Mouse (Mus musculus) heart, embryonic 16.5 days (tissue): Measurements from ENCODE around the gene Sod3. TPM values are rescaled to one million over a fixed set of nuclear protein-coding genes. Genes with fewer than 3 reads are reported as not detected.

Experiments used
- ATAC-seq: fragments of 200-750 bp; cut with Nextera tagmentation; replicated peaks from 2 replicates; pipeline ENCODE4 v1.8.0; 2017; ENCODE audit warnings: moderate number of reproducible peaks; ENCODE audit not compliant: insufficient read depth, low FRiP score; ENCODE audit errors: extremely low read depth
- H3K27ac ChIP-seq: fragments of 300-500 bp; sonication (generic); 2 replicates; pipeline ENCODE4 v1.5.1; 2014; ENCODE audit warnings: mild to moderate bottlenecking, low read length, control low read depth, moderate library complexity
- H3K27me3 ChIP-seq: fragments of 300-500 bp; sonication (generic); 2 replicates; pipeline ENCODE4 v1.6.1; 2014; ENCODE audit warnings: low read length, mixed read lengths; ENCODE audit not compliant: control insufficient read depth, insufficient read depth
- H3K36me3 ChIP-seq: fragments of 300-500 bp; sonication (generic); 2 replicates; pipeline ENCODE4 v1.6.1; 2014; ENCODE audit not compliant: control insufficient read depth, insufficient read depth
- H3K4me1 ChIP-seq: fragments of 300-500 bp; sonication (generic); 2 replicates; pipeline ENCODE4 v1.6.1; 2014; ENCODE audit warnings: low read length, mixed read lengths; ENCODE audit not compliant: control insufficient read depth, insufficient read depth
- H3K4me2 ChIP-seq: fragments of 300-500 bp; sonication (generic); 2 replicates; pipeline ENCODE4 v1.6.1; 2014; ENCODE audit warnings: low read depth, mild to moderate bottlenecking, control low read depth, low read length
- H3K4me3 ChIP-seq: fragments of 300-500 bp; sonication (generic); 2 replicates; pipeline ENCODE4 v1.5.1; 2014; ENCODE audit warnings: mild to moderate bottlenecking, control low read depth, low read length
- H3K9ac ChIP-seq: fragments of 300-500 bp; sonication (generic); 2 replicates; pipeline ENCODE4 v1.6.1; 2014; ENCODE audit warnings: low read length, control low read depth
- H3K9me3 ChIP-seq: fragments of 300-500 bp; sonication (generic); replicated peaks from 2 replicates; pipeline ENCODE4 v1.6.1; 2016; ENCODE audit warnings: low read length; ENCODE audit not compliant: control insufficient read depth
- WGBS: fragments of 180-500 bp; shearing (Covaris S2); extraction: QIAGEN DNeasy Blood & Tissue Kit; methylation state at CpG from one replicate; pipeline ENCODE4 v1.1.7; 2014; 5-methylcytosine and 5-hydroxymethylcytosine counted together
- polyA plus RNA-seq: library from polyadenylated mRNA; unstranded; fragments of >200 nt; fragmentation: Nextera tagmentation; extraction: Ambion mirVana; gene quantifications from 2 replicates; pipeline ENCODE4 v1.2.1, GENCODE M21; 2015

The Sod3 gene
- polyA plus RNA-seq, 1 experiment from 2014 or later, result 1.6 TPM

- H3K4me3 ChIP-seq, result no peak overlapping the region
- WGBS, result 82% methylated on average over 16 of the region's 16 CpGs
- no peak overlapping the region for H3K27ac ChIP-seq
- no peaks in the 10 kb centered on the region for H3K4me1 ChIP-seq
- H3K9me3 ChIP-seq, result peaks cover 3% of the 10 kb centered on the region; the same call in 1 of the 2 replicates
- H3K4me2 ChIP-seq, result no peak overlapping the region
- H3K9ac ChIP-seq, result no peak overlapping the region
- H3K36me3 ChIP-seq, result peaks cover 4% of the 10 kb centered on the region; the same call in 1 of the 2 replicates
- no peak for ATAC-seq
- no peaks in the 10 kb centered on the region for H3K27me3 ChIP-seq
Measured at GRCm38 (mm10) chr5:52391471-52391870, 27.9 kb downstream of the Sod3 start.

DNA sequence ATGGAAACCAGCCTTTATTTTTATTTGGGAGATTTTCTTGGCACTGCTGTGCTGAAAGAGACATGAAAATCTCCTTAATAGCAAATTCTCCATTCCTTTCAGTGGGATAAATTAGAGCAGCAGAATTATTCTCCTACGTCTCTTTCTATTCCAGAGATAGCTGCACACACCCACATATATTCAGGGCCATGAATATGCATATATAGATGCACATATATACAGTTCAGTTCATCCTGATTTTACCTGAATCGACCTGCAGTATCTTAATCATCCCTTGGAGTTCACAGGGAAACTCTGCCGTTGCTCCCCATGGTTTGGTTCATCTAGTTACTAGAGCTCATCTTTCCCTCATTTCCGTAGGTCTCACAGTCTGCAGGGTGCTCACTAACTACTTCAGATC, 30.2 kb downstream of the Sod3 start:
- Histone ChIP-seq H3K9me3 (peaks cover 3% of the 10 kb centered on the region; the same call in 1 of the 2 replicates), H3K4me2 (no peak overlapping the region), H3K27me3 (no peaks in the 10 kb centered on the region), H3K9ac (no peak overlapping the region), H3K36me3 (peaks cover 4% of the 10 kb centered on the region; the same call in 1 of the 2 replicates), H3K27ac (no peak overlapping the region), H3K4me1 (no peaks in the 10 kb centered on the region), H3K4me3 (no peak overlapping the region)
- no peak for ATAC-seq
- 77% methylated on average over 4 of the region's 4 CpGs for WGBS

- Histone ChIP-seq H3K36me3 (no peaks in the 10 kb centered on the region), H3K27me3 (no peaks in the 10 kb centered on the region), H3K4me1 (peaks cover 2% of the 10 kb centered on the region; the same call in 1 of the 2 replicates), H3K9me3 (no peaks in the 10 kb centered on the region), H3K4me3 (no peak overlapping the region), H3K27ac (no peak overlapping the region), H3K9ac (no peak overlapping the region), H3K4me2 (no peak overlapping the region)
- no peak for ATAC-seq
- 82% methylated on average over 8 of the region's 8 CpGs for WGBS
Measured at GRCm38 (mm10) chr5:52404373-52404772, 40.8 kb downstream of the Sod3 start.

GRCm38 (mm10) chr5:52408668-52409315, 45.2 kb downstream of the Sod3 start:
- no peak overlapping the region for H3K4me2 ChIP-seq
- H3K4me3 ChIP-seq, result no peak overlapping the region
- ATAC-seq, result no peak
- H3K27ac ChIP-seq, result no peak overlapping the region
- H3K9me3 ChIP-seq, result no peaks in the 10 kb centered on the region
- peaks cover 2% of the 10 kb centered on the region; the same call in 1 of the 2 replicates for H3K4me1 ChIP-seq
- 61% methylated on average over 7 of the region's 7 CpGs for WGBS
- no peaks in the 10 kb centered on the region for H3K27me3 ChIP-seq
- no peaks in the 10 kb centered on the region for H3K36me3 ChIP-seq
- H3K9ac ChIP-seq, result no peak overlapping the region

GRCm38 (mm10) chr5:52410197-52410596, 46.6 kb downstream of the Sod3 start:
- Histone ChIP-seq H3K27ac (no peak overlapping the region), H3K9ac (no peak overlapping the region), H3K4me1 (peaks cover 2% of the 10 kb centered on the region; the same call in 1 of the 2 replicates), H3K4me2 (no peak overlapping the region), H3K36me3 (no peaks in the 10 kb centered on the region), H3K9me3 (no peaks in the 10 kb centered on the region), H3K4me3 (no peak overlapping the region), H3K27me3 (no peaks in the 10 kb centered on the region)
- 86% methylated on average over 12 of the region's 12 CpGs for WGBS
- no peak for ATAC-seq

- H3K36me3 ChIP-seq, result no peaks in the 10 kb centered on the region
- H3K9me3 ChIP-seq, result no peaks in the 10 kb centered on the region
- no peak overlapping the region for H3K27ac ChIP-seq
- no peak; the same call in 1 of the 2 replicates for ATAC-seq
- no peak overlapping the region for H3K4me3 ChIP-seq
- no peaks in the 10 kb centered on the region for H3K27me3 ChIP-seq
- no peak overlapping the region for H3K9ac ChIP-seq
- peaks cover 2% of the 10 kb centered on the region; the same call in 1 of the 2 replicates for H3K4me1 ChIP-seq
- 51% methylated on average over 3 of the region's 3 CpGs for WGBS
- no peak overlapping the region for H3K4me2 ChIP-seq
Measured at GRCm38 (mm10) chr5:52411567-52411966, 48.0 kb downstream of the Sod3 start.

GRCm38 (mm10) chr5:52415193-52415592, 51.6 kb downstream of the Sod3 start:
- no peak for ATAC-seq

GRCm38 (mm10) chr5:52415917-52416316, 52.3 kb downstream of the Sod3 start:
- Histone ChIP-seq H3K4me3 (no peak overlapping the region), H3K4me1 (no peaks in the 10 kb centered on the region), H3K36me3 (no peaks in the 10 kb centered on the region), H3K27ac (no peak overlapping the region), H3K9me3 (no peaks in the 10 kb centered on the region), H3K27me3 (no peaks in the 10 kb centered on the region), H3K9ac (no peak overlapping the region), H3K4me2 (no peak overlapping the region)
- ATAC-seq, result no peak
- 78% methylated on average over 6 of the region's 6 CpGs for WGBS

More at GRCm38 (mm10) chr5:52415193-52415592, 51.6 kb downstream of the Sod3 start:
- H3K4me1 ChIP-seq, result no peaks in the 10 kb centered on the region
- H3K36me3 ChIP-seq, result no peaks in the 10 kb centered on the region
- H3K9ac ChIP-seq, result no peak overlapping the region
- H3K27ac ChIP-seq, result no peak overlapping the region
- no peaks in the 10 kb centered on the region for H3K27me3 ChIP-seq
- H3K9me3 ChIP-seq, result no peaks in the 10 kb centered on the region
- no peak overlapping the region for H3K4me2 ChIP-seq
- H3K4me3 ChIP-seq, result no peak overlapping the region
- 86% methylated on average over 1 of the region's 1 CpGs for WGBS

DNA sequence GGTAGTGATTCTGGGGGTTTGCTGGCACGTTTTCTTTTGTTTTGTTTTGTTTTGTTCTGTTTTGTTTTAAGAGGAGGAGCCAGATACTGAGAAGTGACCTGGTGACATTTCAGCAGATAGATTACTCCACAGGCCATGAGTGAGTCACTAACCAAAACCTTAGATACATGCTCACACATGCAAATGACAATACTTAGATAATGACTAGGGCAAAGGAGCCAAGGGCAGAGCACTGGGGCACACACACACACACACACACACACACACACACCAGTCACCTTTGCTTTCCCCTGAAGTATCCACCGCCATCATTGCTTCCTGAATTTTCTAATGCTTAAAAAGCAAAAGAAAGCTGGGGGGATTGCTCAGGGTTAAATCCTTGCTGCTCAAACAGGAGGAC, 52.9 kb downstream of the Sod3 start:
- WGBS, result 67% methylated on average over 2 of the region's 2 CpGs
- Histone ChIP-seq H3K4me1 (no peaks in the 10 kb centered on the region), H3K9me3 (no peaks in the 10 kb centered on the region), H3K4me2 (no peak overlapping the region), H3K36me3 (no peaks in the 10 kb centered on the region), H3K9ac (no peak overlapping the region), H3K4me3 (no peak overlapping the region), H3K27me3 (no peaks in the 10 kb centered on the region), H3K27ac (no peak overlapping the region)
- no peak for ATAC-seq
